Mouse (Mus musculus) cerebral cortex, adult 2 months (tissue): ENCODE results near the gene Hbs1l.

Source experiments
- WGBS: fragments of 180-500 bp; shearing (Covaris S2); methylation state at CpG from one replicate; pipeline ENCODE4 v1.1.7; 2018; 5-methylcytosine and 5-hydroxymethylcytosine counted together

The Hbs1l gene

GRCm38 (mm10) chr10:21357986-21358385, 62.2 kb downstream of the Hbs1l start:
- WGBS, result 95% methylated on average over 8 of the region's 8 CpGs

- WGBS, result 90% methylated on average over 4 of the region's 4 CpGs
Observed at GRCm38 (mm10) chr10:21359086-21359485, 63.3 kb downstream of the Hbs1l start.

DNA sequence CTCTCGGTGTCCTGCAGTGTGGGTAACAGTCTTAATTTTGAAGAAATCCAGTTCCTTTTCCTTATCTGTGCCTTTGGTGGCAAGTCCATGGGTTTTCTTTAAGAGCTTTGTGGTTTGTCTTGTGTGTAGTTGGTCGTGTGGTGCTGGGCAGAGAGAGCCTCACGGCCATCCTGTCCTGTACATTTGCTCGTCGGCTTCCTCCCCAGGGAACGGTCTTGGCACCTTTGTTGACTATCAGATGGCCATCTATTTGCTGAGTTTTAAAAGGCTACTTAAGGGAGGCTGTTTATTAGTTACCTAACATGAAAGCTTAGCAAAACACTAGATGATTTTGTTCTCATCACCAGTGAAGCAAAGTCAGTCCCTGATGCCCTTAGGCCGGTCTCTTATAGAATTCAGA, 66.1 kb downstream of the Hbs1l start:
- 88% methylated on average over 7 of the region's 7 CpGs for WGBS

DNA sequence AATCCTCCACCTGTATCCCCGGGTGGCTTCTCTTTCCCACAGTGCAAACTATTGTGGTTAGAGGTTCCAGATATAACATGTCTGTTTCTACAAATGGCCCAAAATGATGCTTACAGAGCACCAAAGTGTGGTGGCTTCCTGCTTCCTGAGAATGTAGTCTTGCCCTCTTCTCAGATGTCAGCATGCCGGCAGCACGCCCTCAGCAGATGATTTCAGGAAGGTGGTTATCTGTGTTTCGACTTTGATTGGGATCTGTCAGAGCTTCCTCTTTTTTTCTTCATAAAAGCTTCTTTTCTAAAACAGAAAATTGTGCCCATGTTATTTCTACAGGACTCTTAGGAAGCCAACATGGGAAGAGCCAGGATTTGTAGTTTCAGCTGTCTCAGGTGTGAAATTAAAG, 67.5 kb downstream of the Hbs1l start:
- 79% methylated on average over 4 of the region's 4 CpGs for WGBS

- WGBS, result 96% methylated on average over 7 of the region's 7 CpGs
Observed at GRCm38 (mm10) chr10:21364946-21365345, 69.2 kb downstream of the Hbs1l start.

DNA sequence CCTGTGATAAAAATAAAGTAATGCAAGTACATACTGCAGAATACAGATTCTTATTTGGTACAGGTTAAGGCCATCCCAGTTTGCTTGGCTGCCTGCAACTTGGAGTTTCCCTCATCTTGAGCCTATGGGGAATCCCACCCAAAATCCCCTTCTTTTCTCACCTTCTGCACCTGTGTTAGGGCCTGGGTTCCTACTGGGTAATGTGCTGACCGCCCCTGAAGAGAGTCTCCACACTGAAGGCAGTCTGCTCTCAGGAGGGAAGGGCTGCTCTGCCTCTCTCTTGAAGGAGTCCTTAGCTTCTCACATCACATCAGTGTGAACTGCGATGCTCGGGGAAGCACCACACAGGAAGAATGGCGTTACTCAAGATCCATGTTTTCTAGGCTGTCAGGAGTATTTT, 70.1 kb downstream of the Hbs1l start:
- WGBS, result 87% methylated on average over 4 of the region's 4 CpGs

- WGBS, result 71% methylated on average over 3 of the region's 3 CpGs
Observed at GRCm38 (mm10) chr10:21366471-21366870, 70.7 kb downstream of the Hbs1l start.

DNA sequence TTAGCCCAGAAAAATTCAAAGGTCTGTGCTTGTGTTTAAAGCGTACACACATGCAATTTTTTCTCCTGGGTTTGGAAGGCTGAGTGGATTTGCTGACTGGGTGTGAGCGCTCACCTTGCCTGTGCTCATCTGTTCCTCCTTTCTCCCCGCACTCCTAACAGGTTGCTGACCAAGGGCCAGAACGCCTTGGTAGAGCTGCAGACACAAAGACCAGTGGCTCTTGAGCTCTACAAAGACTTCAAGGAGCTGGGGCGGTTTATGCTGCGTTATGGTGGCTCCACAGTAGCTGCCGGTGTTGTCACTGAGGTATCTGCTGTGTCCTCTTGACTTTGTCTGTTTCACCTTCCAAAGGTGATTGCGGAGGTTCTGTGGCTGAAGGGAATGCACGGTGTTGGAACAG, 71.7 kb downstream of the Hbs1l start:
- 96% methylated on average over 9 of the region's 9 CpGs for WGBS

DNA sequence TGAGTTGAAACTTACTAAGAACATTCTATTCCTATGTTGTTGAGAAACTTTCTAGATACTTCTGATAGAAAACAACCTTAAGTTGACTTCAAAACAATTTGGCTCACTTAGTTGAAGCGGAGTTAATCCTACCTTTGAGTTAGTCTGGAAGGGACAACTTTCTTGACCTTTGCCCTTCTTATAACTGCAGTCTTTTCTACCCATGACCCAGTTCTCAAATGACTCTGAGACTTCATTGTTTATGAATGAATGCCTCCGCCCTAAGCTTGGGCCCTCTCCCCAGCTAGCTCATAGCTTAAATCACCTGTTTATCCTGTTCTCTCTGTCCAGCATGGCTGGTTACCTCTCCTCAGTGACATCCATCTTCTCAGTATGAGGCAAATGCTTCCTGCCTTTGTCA, 73.8 kb downstream of the Hbs1l start:
- 82% methylated on average over 2 of the region's 2 CpGs for WGBS

GRCm38 (mm10) chr10:21372271-21372670, 76.5 kb downstream of the Hbs1l start:
- 90% methylated on average over 6 of the region's 6 CpGs for WGBS

DNA sequence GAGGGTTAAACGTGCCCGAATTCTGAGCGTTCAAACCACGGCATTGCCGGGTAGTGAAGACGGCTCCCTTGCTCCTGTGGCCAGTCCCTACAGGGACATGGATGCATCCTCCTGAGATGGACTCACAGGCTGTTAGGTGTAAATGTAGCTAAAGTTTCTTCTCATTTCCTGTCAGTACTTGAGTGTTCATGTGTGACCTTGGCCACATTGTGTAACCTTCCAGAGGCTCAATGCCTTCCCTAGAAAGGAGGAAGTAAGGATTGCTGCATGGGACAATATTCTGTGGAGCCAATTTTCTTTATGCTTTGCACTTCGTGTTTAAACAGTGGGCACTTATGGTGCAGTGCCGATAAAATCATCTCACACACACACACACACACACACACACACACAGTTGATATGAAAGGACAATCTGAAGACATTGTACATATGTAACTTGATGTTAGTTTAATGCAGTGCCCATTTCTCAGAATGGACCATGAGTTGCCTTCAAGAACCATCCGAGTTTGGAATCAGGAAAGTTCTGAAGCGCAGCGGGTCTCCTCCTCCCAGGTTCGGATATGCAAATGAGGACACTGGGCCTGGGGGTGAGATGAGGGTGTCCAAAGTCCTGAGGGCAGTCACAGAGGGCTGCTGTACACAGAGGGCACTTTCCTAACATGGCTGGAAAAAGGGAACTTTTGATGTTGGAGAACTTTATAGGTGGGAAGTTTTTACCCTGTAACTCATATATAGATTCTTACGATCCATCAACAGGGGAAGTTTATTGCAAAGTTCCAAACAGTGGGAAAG, 81.1 kb downstream of the Hbs1l start, which contains the start of gene Aldh8a1:
Gene Aldh8a1 (plus strand): TSS at position 610 of the 792 bp plus-strand sequence.
- WGBS, result 84% methylated on average over 13 of the region's 13 CpGs

- WGBS, result 70% methylated on average over 9 of the region's 9 CpGs
Observed at GRCm38 (mm10) chr10:21378196-21378944, 82.6 kb downstream of the Hbs1l start.

DNA sequence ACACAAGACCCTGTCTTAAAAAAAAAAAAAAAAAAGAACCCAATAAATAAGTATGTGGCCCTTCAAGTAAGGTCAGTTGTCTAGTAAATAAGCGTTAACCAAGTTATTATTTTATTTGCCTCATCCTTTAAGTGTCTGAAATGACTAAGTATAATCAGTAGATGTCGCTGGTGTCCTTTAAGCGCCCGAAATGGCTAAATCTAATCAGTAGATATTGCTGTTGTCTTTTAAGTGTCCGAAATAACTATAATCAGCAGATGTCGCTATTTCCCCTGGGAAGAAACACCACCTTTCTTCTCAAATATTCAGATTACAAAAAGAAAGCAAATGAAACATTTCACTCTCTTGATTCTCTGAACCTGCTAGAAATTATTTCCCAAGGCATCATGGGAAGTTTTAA, 87.1 kb downstream of the Hbs1l start:
- 7% methylated on average over 6 of the region's 6 CpGs for WGBS

GRCm38 (mm10) chr10:21385111-21385663, 89.4 kb downstream of the Hbs1l start:
- 86% methylated on average over 3 of the region's 3 CpGs for WGBS

DNA sequence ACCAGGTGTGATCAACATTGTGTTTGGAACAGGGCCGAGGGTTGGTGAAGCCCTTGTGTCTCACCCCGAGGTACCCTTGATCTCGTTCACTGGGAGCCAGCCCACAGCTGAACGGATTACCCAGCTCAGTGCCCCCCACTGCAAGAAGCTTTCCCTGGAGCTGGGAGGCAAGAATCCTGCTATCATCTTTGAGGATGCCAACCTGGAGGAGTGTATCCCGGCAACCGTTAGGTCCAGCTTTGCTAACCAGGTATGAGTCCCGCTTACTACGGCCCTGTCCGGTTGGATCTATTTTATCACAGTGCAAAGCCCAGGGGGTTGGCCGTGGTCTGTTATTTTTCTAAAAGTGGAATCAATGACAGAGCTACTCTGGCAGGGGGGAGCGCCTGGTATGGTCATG, 93.3 kb downstream of the Hbs1l start:
- WGBS, result 79% methylated on average over 11 of the region's 11 CpGs

DNA sequence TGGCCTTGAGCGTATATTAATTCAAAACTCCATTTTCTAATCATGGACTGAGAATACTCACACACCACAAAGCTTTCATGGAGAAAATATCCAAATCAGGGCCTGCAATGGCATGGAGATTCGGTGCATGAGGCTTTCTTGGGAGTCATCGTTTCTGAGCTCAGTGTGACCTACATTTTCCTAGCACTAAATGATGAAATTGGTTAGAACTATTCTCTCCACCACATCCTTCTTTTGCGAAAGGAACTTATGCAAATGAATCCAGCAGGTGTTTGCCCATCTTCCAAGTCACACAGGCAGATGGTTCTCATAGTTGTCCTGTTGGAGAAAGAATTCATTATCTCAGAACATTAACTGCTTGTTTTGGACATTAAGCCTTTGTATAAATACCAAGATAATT, 94.7 kb downstream of the Hbs1l start:
- WGBS, result 53% methylated on average over 4 of the region's 4 CpGs

DNA sequence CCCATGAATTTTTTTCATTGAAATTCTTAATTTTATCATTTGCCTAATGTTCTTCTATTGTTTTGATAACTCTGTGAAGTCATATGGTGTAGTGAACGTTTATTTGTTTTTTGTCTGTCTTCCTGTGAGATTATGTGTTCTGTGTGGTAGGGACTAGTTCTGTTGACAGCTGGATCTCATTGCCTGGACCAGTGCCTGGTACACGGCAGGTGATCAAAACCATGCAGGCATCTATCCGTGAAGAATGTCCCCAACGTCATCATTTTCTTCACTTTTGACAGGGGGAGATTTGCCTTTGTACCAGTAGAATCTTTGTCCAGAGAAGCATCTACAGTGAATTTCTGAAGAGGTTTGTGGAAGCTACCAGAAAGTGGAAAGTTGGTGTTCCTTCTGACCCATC, 95.5 kb downstream of the Hbs1l start:
- WGBS, result 69% methylated on average over 4 of the region's 4 CpGs

- 96% methylated on average over 2 of the region's 2 CpGs for WGBS
Observed at GRCm38 (mm10) chr10:21393390-21393789, 97.6 kb downstream of the Hbs1l start.

DNA sequence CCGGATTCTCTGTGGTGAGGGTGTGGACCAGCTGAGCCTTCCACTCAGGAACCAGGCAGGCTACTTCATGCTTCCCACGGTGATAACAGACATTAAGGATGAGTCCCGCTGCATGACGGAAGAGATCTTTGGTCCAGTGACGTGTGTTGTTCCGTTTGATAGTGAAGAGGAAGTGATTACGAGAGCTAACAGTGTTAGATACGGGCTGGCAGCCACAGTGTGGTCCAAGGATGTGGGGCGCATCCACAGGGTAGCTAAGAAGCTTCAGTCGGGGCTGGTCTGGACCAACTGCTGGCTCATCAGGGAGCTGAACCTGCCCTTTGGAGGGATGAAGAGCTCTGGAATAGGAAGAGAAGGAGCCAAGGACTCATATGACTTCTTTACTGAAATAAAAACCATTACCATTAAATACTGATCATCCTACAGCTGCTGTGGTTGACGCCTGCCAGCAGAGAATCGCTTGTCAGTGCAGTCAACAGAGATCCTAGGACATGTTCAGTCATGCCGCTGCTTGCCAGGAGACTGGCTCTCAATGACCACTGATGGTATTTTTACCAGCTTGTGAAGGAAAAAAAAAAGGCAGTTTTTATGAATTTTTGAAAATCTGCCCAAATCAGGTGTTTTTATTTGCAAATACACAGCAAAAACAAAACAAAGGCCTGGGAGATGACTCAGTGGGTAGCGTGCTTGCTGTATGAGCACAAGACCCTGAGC, 99.8 kb downstream of the Hbs1l start:
- WGBS, result 93% methylated on average over 14 of the region's 14 CpGs

- 67% methylated on average over 6 of the region's 6 CpGs for WGBS
Observed at GRCm38 (mm10) chr10:21398873-21399425, 103.2 kb downstream of the Hbs1l start.

GRCm38 (mm10) chr10:21399622-21400021, 103.8 kb downstream of the Hbs1l start:
- 85% methylated on average over 8 of the region's 8 CpGs for WGBS

GRCm38 (mm10) chr10:21400031-21400430, 104.3 kb downstream of the Hbs1l start:
- 74% methylated on average over 7 of the region's 7 CpGs for WGBS
